Comparison of ENCODE assay signal across 9 mouse cellular contexts in genomic region chr3:29082296-29082995, GRCm38 (mm10). TPM values are rescaled to one million over a fixed set of nuclear protein-coding genes. Genes with fewer than 3 reads are reported as not detected.
DNase-seq lines count a peak whose midpoint lies in the region; ATAC-seq and TF ChIP-seq lines count a peak whose summit lies in the region.
"Had no signal": no experiment of that assay in that cellular context is flagged by ENCODE, and none has a peak within 500 bp of the region (broad histone marks: within the 10 kb centered on the region; RNA-seq: fewer than 3 reads in every experiment).

No protein-coding gene starts in this region.

- peak; percentile 80 for ATAC-seq in lung, embryonic 14.5 days (ENCODE audit: insufficient read depth)
- no peak for ATAC-seq in embryonic facial prominence, embryonic 15.5 days (ENCODE audit: insufficient number of reproducible peaks, low FRiP score, low TSS enrichment, low read depth)
- ATAC-seq in hindbrain, embryonic 12.5 days (ENCODE audit: low FRiP score) = peak; percentile 90

- DNase-seq in lung, embryonic 14.5 days = peak; percentile 69
- no peak for DNase-seq in lung, adult 18-20 months
- DNase-seq in layer of hippocampus, postnatal 14 days (ENCODE audit: low spot score in 2 of 2) = peak; percentile 43 to 48
- DNase-seq in lung, postnatal 14 days = peak; percentile 30
- peak; percentile 59 to 70 for DNase-seq in right cerebral cortex, postnatal 10 days (ENCODE audit: low spot score in 2 of 2)
- DNase-seq in thymus, adult 18-20 months = no peak

- H3K4me2 ChIP-seq in lung, embryonic 14.5 days = peak overlapping the region; percentile 93
- peak overlapping the region; percentile 77 for H3K4me2 ChIP-seq in embryonic facial prominence, embryonic 15.5 days (replicated peaks)
- peak overlapping the region; percentile 97 for H3K4me2 ChIP-seq in hindbrain, embryonic 12.5 days (replicated peaks)

- no peaks in the 10 kb centered on the region for H3K36me3 ChIP-seq in lung, embryonic 14.5 days (ENCODE audit: insufficient read depth)
- H3K36me3 ChIP-seq in embryonic facial prominence, embryonic 15.5 days = no peaks in the 10 kb centered on the region
- H3K36me3 ChIP-seq in hindbrain, embryonic 12.5 days = no peaks in the 10 kb centered on the region

- WGBS in lung, embryonic 14.5 days = under 1% methylated on average over 49 of the region's 59 CpGs
- under 1% methylated on average over 52 of the region's 59 CpGs for WGBS in embryonic facial prominence, embryonic 15.5 days
- under 1% methylated on average over 36 of the region's 59 CpGs for WGBS in hindbrain, embryonic 12.5 days

- no peak overlapping the region for H3K27ac ChIP-seq in lung, embryonic 14.5 days (ENCODE audit: low read depth)
- H3K27ac ChIP-seq in embryonic facial prominence, embryonic 15.5 days (replicated peaks) = no peak overlapping the region
- no peak overlapping the region for H3K27ac ChIP-seq in hindbrain, embryonic 12.5 days

- no peaks in the 10 kb centered on the region; the same call in 1 of the 2 replicates for H3K4me1 ChIP-seq in lung, embryonic 14.5 days (ENCODE audit: insufficient read depth)
- peaks cover 21% of the 10 kb centered on the region for H3K4me1 ChIP-seq in embryonic facial prominence, embryonic 15.5 days
- H3K4me1 ChIP-seq in hindbrain, embryonic 12.5 days = peaks cover 7% of the 10 kb centered on the region

- H3K4me3 ChIP-seq in lung, embryonic 14.5 days (ENCODE audit: low read depth, low read length) = peak overlapping the region; percentile 47
- H3K4me3 ChIP-seq in embryonic facial prominence, embryonic 15.5 days (replicated peaks) = peak overlapping the region; percentile 46
- H3K4me3 ChIP-seq in hindbrain, embryonic 12.5 days = peak overlapping the region; percentile 57

- TF ChIP-seq CTCF in lung, embryonic 14.5 days (IDR thresholded peaks at IDR 0.05; ENCODE audit: low read depth) = peak; percentile 37; the same call in 1 of the 2 replicates

- H3K27me3 ChIP-seq in lung, embryonic 14.5 days (ENCODE audit: insufficient read depth, low read length) = peaks cover 37% of the 10 kb centered on the region
- peaks cover 59% of the 10 kb centered on the region for H3K27me3 ChIP-seq in embryonic facial prominence, embryonic 15.5 days
- H3K27me3 ChIP-seq in hindbrain, embryonic 12.5 days = peaks cover 34% of the 10 kb centered on the region

- peak overlapping the region; percentile 29 for H3K9ac ChIP-seq in lung, embryonic 14.5 days
- H3K9ac ChIP-seq in embryonic facial prominence, embryonic 15.5 days = no peak overlapping the region
- peak overlapping the region; percentile 53 for H3K9ac ChIP-seq in hindbrain, embryonic 12.5 days

- H3K9me3 ChIP-seq in lung, embryonic 14.5 days (ENCODE audit: low read depth, low read length) = no peaks in the 10 kb centered on the region
- no peaks in the 10 kb centered on the region for H3K9me3 ChIP-seq in embryonic facial prominence, embryonic 15.5 days (replicated peaks)
- no peaks in the 10 kb centered on the region for H3K9me3 ChIP-seq in hindbrain, embryonic 12.5 days (replicated peaks)

RNA-seq across cellular contexts. Expression of gene Egfem1, which starts 0.6 kb away (rescaled TPM):
- 6.7 and 9.3 TPM in 2 replicates for polyA plus RNA-seq in lung, embryonic 14.5 days (2014; fragmentation: Nextera tagmentation; extraction: Ambion mirVana)
- 0.76 and 1.1 TPM in 2 replicates for polyA plus RNA-seq in embryonic facial prominence, embryonic 15.5 days (2015; fragmentation: Nextera tagmentation; extraction: Ambion mirVana)
- polyA plus RNA-seq in hindbrain, embryonic 12.5 days (2016; fragmentation: Nextera tagmentation; extraction: Ambion mirVana) = 4.9 and 5.1 TPM in 2 replicates
- total RNA-seq in layer of hippocampus, postnatal 14 days (2021) = 10 to 100 TPM; 27.4 to 27.7 TPM
- polyA plus RNA-seq: spleen, adult 2 months had no signal

Comparison
In these comparisons a context has a peak if more than half of its experiments do, and no peak if none do; other contexts are left out.
1. DNase-seq: peak in lung, embryonic 14.5 days (single experiment), layer of hippocampus, postnatal 14 days (2 of 2), lung, postnatal 14 days (single experiment) and right cerebral cortex, postnatal 10 days (2 of 2); none in lung, adult 18-20 months (0 of 2) and thymus, adult 18-20 months (0 of 2).
2. Peak in every context shown above with its lines, with median percentiles within 50 percentile points of each other: H3K4me2 ChIP-seq and H3K4me3 ChIP-seq.